Mouse (Mus musculus) T-helper 17 cell (primary cell): ENCODE data around the gene Cd27.

ENCODE experiments used
- in situ Hi-C, 2 experiments: fragments of 300-600 bp; cut with MboI, MseI; formaldehyde crosslinking; loops; 1 replicate in 1 of 2; 2 replicates in 1 of 2; pipeline ENCODE4 v1.15.1; 2025; ENCODE audit warnings: high pct_unique_total_duplicates in 2 of 2

Cd27 gene

DNA sequence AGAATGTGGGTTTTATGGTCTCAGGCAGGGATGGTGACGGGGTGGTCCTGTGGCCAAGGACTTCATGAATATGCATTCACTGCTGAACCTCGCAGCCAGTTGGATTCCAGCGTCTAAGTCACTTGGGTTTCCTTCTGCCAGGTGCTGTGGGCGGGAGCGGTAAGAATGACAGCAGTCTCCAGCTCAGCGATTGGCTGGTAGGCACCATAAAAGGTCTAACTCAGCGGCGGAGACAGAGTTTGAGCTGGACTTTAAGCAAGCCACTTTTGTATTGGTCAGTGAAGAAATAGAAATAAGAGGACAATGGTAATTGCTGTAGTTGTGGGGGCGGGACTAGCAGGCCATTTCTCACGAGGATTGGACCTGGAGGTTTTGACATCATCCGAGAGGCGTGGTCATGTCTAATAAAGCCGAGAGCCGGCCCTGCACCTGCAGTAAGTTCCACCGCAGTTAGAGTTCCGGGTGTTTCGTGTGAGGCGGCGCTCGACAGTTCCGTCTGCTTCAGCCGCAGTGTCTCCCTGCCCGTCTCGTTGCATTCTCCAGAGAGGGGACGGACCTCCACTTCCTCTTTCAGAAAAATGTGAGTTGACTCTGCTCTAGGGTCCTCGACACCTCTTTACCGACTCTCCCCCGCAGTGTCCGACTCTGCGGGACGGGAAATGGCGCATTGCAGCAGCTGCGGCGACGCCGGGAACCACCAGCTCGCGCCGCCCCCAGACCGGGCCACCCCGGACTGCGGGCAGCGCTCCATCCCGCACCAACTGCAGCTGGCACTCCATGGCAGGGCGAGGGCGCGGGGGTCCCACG is 21.5 kb downstream of the Cd27 start, which contains the start of gene Vamp1:
Gene Vamp1 (plus strand): TSS at position 404 of the 807 bp plus-strand sequence.
- in situ Hi-C loops: no loop called here

- in situ Hi-C loops: no loop called here
Observed at GRCm38 (mm10) chr6:125213715-125214114, 23.1 kb downstream of the Cd27 start.

DNA sequence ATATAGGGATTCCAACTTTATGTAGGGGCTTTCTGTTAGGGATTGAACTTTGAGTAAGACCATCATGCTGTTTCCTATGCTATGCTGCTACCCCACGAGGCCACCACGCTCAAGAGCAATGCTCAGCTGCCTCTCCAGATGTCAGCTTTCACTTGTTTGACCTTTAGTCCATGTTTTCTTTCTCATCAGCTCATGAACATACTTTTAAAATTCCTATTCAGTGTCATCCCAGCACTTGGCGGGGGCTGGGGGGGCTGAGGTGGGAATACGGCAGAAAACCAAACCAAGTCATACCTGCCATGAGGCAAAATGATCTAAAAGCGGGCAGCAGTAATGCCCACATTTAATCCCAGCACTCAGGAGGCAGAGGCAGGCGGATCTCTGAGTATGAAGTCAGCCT is 23.7 kb downstream of the Cd27 start:
- in situ Hi-C loops: no loop called here

GRCm38 (mm10) chr6:125212621-125213020 is 24.2 kb downstream of the Cd27 start:
- in situ Hi-C loops: no loop called here

GRCm38 (mm10) chr6:125210436-125210835 is 26.4 kb downstream of the Cd27 start:
- in situ Hi-C loops: no loop called here

DNA sequence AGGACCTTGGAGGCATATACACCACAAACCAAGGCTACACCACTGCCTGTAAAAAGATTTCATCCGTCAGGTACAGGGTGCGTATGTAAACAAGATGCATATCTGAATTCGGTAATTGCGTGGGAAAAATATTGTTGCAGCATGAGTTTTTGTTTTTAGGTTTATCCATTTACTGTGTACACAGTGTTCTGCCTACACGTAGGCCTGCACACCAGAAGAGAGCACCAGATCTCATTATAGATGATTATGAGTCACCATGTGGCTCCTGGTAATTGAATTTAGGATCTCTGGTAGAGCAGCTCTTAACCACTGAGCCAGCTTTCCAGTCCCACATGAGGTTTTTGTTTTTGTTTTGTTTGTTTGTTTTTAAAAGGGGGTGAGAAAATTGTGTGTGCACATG is 39.6 kb downstream of the Cd27 start:
- in situ Hi-C loops: no loop called here

- in situ Hi-C loops: no loop called here
Observed at GRCm38 (mm10) chr6:125196301-125196700, 40.5 kb downstream of the Cd27 start.

DNA sequence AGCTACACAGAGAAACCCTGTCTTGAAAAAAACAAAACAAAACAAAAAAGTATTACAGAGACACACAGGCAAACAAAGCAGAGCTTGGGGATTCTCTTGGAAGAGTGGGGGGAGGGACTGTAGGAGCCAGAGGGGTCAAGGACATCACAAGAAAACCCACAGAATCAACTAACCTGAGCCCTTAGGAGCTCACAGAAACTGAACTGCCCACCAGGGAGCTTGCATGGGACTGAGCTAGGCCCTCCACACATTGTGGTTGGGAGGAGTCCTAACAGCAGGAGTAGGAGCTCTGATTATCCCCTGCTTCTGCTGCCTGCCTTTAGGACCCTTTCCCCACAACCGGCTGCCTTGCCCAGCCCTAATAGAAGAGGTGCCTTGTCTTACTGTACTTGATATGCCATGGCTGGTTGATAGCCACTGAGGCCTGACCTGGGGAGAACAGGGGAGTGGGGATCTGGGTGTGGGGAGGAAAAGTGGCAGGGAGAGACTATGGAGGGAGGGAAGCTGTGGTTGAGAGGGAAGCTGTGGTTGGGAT is 41.2 kb downstream of the Cd27 start:
- in situ Hi-C loops: no loop called here

- in situ Hi-C loops: no loop called here
Observed at GRCm38 (mm10) chr6:125193390-125193789, 43.4 kb downstream of the Cd27 start.

GRCm38 (mm10) chr6:125192841-125193240 is 44.0 kb downstream of the Cd27 start:
- in situ Hi-C loops: no loop called here

- in situ Hi-C loops: no loop called here
Observed at GRCm38 (mm10) chr6:125192016-125192714, 44.6 kb downstream of the Cd27 start.

DNA sequence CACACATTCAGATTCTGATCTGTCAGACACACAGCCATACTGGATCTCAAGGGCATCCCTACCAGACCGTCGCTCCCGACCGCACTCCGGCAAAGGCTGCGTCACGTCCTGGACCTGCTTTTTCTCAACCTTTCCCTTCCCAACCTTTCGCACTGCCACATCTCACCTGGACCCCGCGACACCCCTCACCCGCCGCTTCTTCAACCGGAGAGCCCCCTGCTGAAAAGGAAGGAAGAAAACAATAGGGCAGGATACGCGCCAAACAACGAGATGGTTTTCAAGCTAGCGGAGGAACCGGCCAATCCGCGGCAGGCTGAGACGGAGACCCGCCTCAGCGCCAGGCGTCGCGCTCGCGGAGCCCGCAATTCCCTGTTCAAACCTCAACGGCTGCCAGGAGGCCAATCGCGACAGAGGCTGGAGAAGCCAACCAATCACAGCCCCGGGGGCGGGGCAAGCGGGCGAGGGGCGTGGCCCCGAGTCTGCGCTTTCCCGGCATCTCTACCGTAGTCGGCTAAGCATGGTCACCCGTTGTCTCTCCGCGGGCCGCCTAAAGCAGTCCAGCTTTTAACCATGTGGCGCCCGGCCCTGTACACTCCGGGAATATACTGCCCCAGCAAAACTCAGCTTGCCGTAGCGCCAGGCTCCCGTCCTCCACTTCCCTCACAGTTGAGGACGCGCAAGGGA is 45.3 kb downstream of the Cd27 start, which contains the start of the genes Ncapd2 and Mrpl51:
Gene Ncapd2 (minus strand): TSS at position 370 of the 684 bp plus-strand sequence.
Gene Mrpl51 (plus strand): TSS at position 470 of the 684 bp plus-strand sequence.
- in situ Hi-C loops: no loop called here

DNA sequence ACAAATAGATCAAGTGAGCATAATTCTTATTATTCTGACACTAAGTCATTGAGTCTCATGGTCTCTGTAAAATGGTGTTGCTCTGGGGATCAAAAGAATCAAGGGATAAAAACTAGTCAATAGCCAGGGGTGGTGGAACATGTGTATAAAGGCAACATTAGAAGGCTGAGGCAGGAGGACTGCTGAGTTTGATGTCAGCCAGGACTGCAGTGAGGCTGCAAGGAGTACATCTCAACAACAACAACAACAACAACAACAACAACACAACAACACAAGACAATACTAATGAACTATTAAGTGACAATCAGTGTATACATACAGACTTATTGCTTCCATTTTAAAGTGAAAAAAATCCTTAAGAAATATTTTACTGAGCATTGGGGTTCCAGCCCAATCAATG is 46.0 kb downstream of the Cd27 start:
- in situ Hi-C loops: no loop called here

DNA sequence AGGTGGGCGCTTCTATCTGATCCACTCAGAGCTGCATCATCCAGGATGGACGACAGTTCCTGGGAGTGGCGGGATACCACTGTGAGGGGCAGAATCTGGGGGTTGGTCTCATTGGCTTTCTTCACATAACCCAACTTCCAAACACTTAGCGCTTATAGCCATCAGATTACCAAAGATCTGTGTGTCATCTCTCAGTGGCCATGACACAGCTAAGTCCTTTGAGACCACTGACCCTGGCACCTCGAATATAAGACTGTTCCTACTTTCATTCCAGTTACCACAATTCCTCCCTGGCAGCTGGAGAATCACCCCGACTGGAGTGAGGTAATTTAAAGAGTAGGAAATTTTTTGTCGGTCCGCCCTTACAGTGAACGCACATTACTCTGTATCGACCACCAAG is 50.6 kb downstream of the Cd27 start:
- in situ Hi-C loops: no loop called here
